Mouse (Mus musculus) liver, embryonic 11.5 days (tissue): ENCODE data around the gene Trim66. TPM values are rescaled to one million over a fixed set of nuclear protein-coding genes. Genes with fewer than 3 reads are reported as not detected.

Experiments
- ATAC-seq: fragments of 200-750 bp; cut with Nextera tagmentation; replicated peaks from 2 replicates; pipeline ENCODE4 v1.8.0; 2017; ENCODE audit warnings: moderate number of reproducible peaks, mild to moderate bottlenecking, moderate TSS enrichment, moderate library complexity; ENCODE audit not compliant: low FRiP score
- DNase-seq: peaks from one replicate; pipeline ENCODE4 v3.0.0-alpha.2; 2017; ENCODE audit warnings: low spot score
- H3K27ac ChIP-seq: fragments of 300-500 bp; sonication (generic); 2 replicates; pipeline ENCODE4 v1.5.1; 2014; ENCODE audit warnings: mild to moderate bottlenecking, low read depth, low read length, control low read depth
- H3K27me3 ChIP-seq: fragments of 300-500 bp; sonication (generic); replicated peaks from 2 replicates; pipeline ENCODE4 v1.6.1; 2014; ENCODE audit warnings: low read length, mixed read lengths; ENCODE audit not compliant: control insufficient read depth, insufficient read depth
- H3K36me3 ChIP-seq: fragments of 300-500 bp; sonication (generic); 2 replicates; pipeline ENCODE4 v1.6.1; 2014; ENCODE audit warnings: mild to moderate bottlenecking, low read length, moderate library complexity, mixed read lengths; ENCODE audit not compliant: control insufficient read depth, insufficient read depth
- H3K4me1 ChIP-seq: fragments of 300-500 bp; sonication (generic); replicated peaks from 2 replicates; pipeline ENCODE4 v1.6.1; 2014; ENCODE audit warnings: low read length, mixed read lengths; ENCODE audit not compliant: control insufficient read depth, insufficient read depth
- H3K4me2 ChIP-seq: fragments of 300-500 bp; sonication (generic); 2 replicates; pipeline ENCODE4 v1.6.1; 2014; ENCODE audit warnings: mild to moderate bottlenecking, control low read depth, moderate library complexity
- H3K4me3 ChIP-seq: fragments of 300-500 bp; sonication (generic); 2 replicates; pipeline ENCODE4 v1.5.1; 2014; ENCODE audit warnings: low read depth, low read length, control low read depth
- H3K9ac ChIP-seq: fragments of 300-500 bp; sonication (generic); 2 replicates; pipeline ENCODE4 v1.6.1; 2014; ENCODE audit warnings: low read depth, low read length, control low read depth
- H3K9me3 ChIP-seq: fragments of 300-500 bp; sonication (generic); 2 replicates; pipeline ENCODE4 v1.6.1; 2016; ENCODE audit warnings: low read length, inconsistent platforms, mixed read lengths; ENCODE audit not compliant: control insufficient read depth
- WGBS: fragments of 180-500 bp; shearing (Covaris S2); extraction: QIAGEN DNeasy Blood & Tissue Kit; methylation state at CpG from one replicate; pipeline ENCODE4 v1.1.7; 2014; 5-methylcytosine and 5-hydroxymethylcytosine counted together
- polyA plus RNA-seq: library from polyadenylated mRNA; unstranded; fragments of >200 nt; fragmentation: Nextera tagmentation; extraction: Ambion mirVana; gene quantifications from 2 replicates; pipeline ENCODE4 v1.2.1, GENCODE M21; 2014

Gene Trim66
- polyA plus RNA-seq: 0.01 and 0.11 TPM in 2 replicates

- H3K9me3 ChIP-seq: no peaks in the 10 kb centered on the region
- DNase-seq (no peak), ATAC-seq (no peak)
- H3K27me3 ChIP-seq: no peaks in the 10 kb centered on the region
- no peak within 1 kb of the TSS for H3K4me3 ChIP-seq
- H3K4me1 ChIP-seq: peaks cover 15% of the 10 kb centered on the region
- no peaks in the 10 kb centered on the region for H3K36me3 ChIP-seq
- no peak within 1 kb of the TSS for H3K4me2 ChIP-seq
- WGBS: 86% methylated on average over 4 of the region's 4 CpGs
- H3K9ac ChIP-seq: no peak within 1 kb of the TSS
- H3K27ac ChIP-seq: no peak within 1 kb of the TSS
These were observed at the start of gene Trim66 for GRCm38 (mm10) chr7:109508034-109508433. Trim66 (minus strand) TSS chr7:109508134.

DNA sequence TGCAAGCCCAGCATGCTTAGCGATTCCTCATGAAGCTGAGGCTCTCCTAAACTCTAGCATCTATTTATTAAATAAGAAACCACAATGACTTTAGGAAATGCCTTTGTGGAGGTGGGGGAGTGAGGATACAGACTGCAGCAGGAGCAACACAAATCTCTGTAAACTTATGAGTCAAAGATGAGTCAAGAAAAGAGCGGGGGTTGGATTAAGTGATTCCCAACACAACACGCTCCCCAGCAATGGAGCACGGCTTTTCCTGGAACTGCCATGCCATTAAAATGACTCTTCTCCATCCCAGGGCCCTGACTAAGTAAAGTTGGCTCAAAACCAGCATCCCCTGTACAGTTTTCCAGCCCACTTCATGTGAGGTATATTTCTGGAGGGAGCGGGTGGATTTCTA is 38.8 kb upstream of the Trim66 start:
- H3K9me3 ChIP-seq: no peaks in the 10 kb centered on the region
- no peaks in the 10 kb centered on the region for H3K4me1 ChIP-seq
- H3K36me3 ChIP-seq: no peaks in the 10 kb centered on the region
- no peak overlapping the region for H3K27ac ChIP-seq
- ATAC-seq: no peak
- H3K27me3 ChIP-seq: no peaks in the 10 kb centered on the region
- no peak overlapping the region for H3K9ac ChIP-seq
- no peak for DNase-seq
- H3K4me2 ChIP-seq: no peak overlapping the region
- no peak overlapping the region for H3K4me3 ChIP-seq
- 94% methylated on average over 5 of the region's 5 CpGs for WGBS

DNA sequence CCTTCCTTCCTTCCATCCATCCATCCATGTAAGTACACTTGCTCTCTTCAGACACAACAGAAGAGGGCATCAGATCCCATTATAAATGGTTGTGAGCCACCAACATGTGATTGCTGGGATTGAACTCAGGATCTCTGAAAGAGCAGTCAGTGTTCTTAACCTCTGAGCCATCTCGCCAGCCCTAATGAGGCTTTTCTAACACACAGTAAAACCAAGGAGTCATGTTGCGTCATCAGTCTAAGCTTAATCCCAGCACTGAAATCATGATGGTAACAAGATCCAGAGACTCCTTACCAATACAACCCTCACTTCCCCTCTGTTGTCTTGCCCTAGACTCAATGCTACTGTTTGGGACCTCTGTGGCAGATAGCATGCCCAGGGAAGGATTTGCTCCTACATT is 38.3 kb upstream of the Trim66 start:
- no peak overlapping the region for H3K4me2 ChIP-seq
- WGBS: 86% methylated on average over 2 of the region's 2 CpGs

DNA sequence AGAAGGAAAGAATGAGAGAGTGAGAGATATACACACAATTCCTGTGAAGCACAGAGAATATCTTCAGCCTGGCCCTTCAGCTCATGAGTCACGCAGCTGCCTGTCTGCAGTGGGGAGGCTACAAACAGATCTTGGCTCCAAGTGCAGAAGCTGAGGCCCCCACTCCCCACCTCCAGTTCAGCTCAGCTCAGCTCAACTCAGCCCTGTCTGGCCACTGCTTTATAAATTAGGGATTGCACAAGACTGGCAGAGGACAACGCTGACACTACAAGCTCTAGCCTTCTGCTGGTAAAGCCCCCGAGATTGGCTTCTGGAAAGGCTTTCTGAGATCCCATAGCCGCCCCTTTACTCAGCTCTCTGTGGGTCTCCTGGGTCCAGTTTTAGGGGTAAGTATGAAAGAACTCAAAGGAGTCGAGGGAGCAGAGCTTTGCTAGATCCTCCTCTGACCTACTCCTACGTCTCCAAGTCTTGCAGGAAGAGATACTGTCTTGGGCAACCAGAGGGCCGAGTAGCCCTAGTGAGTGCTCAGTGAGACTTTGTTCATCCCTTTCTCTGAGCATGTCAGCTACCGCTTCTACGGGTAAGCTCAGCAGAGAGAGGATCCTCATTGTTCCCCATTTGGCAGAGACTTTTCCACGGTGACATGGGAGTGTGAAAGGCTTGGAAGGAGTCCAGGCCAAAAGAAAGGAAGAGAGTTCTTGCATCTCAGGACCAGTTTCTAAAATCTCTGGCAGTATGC is 37.5 kb upstream of the Trim66 start:
- ATAC-seq: no peak
- Histone ChIP-seq H3K4me1 (no peaks in the 10 kb centered on the region), H3K27ac (no peak overlapping the region), H3K9me3 (no peaks in the 10 kb centered on the region), H3K4me2 (no peak overlapping the region), H3K27me3 (no peaks in the 10 kb centered on the region), H3K4me3 (no peak overlapping the region), H3K9ac (no peak overlapping the region), H3K36me3 (no peaks in the 10 kb centered on the region)
- no peak for DNase-seq
- WGBS: 72% methylated on average over 10 of the region's 10 CpGs

More for the DNA sequence above, 38.3 kb upstream of the Trim66 start:
- no peak overlapping the region for H3K9ac ChIP-seq
- DNase-seq (no peak), ATAC-seq (no peak)
- H3K36me3 ChIP-seq: no peaks in the 10 kb centered on the region
- H3K4me3 ChIP-seq: no peak overlapping the region
- no peak overlapping the region for H3K27ac ChIP-seq
- no peaks in the 10 kb centered on the region for H3K9me3 ChIP-seq
- H3K27me3 ChIP-seq: no peaks in the 10 kb centered on the region
- no peaks in the 10 kb centered on the region for H3K4me1 ChIP-seq

DNA sequence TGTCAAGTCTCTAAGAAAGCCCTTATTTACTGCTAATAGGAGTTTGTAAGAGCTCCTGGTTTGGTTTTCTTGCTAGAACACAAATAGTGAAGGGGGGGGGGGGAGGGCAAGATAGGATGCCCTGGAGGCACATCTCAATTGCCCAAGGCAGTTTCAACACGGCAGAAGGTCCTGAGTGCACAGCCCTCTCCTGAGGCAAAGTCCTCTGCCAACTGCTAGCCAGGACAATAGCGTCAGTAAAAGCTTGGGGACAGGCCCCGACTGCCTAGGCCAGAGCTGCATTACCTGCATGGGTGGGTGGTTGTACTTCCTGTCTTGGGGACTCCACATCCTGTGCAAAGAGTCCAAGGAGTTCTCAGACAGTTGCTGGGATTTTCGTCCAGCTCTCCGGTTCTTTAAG is 36.9 kb upstream of the Trim66 start:
- DNase-seq (no peak), ATAC-seq (no peak)
- H3K4me1 ChIP-seq: no peaks in the 10 kb centered on the region
- WGBS: 85% methylated on average over 5 of the region's 5 CpGs
- H3K4me3 ChIP-seq: no peak overlapping the region
- H3K4me2 ChIP-seq: no peak overlapping the region
- no peak overlapping the region for H3K9ac ChIP-seq
- no peaks in the 10 kb centered on the region for H3K9me3 ChIP-seq
- H3K27ac ChIP-seq: no peak overlapping the region
- H3K27me3 ChIP-seq: no peaks in the 10 kb centered on the region
- H3K36me3 ChIP-seq: 0 out of 2 replicates have a peak, but pooled peaks cover under 1% of the 10 kb centered on the region

- DNase-seq: no peak
- Histone ChIP-seq H3K27ac (no peak overlapping the region), H3K4me2 (no peak overlapping the region), H3K4me1 (no peaks in the 10 kb centered on the region), H3K36me3 (0 out of 2 replicates have a peak, but pooled peaks cover 2% of the 10 kb centered on the region), H3K9me3 (no peaks in the 10 kb centered on the region), H3K9ac (no peak overlapping the region), H3K4me3 (no peak overlapping the region), H3K27me3 (no peaks in the 10 kb centered on the region)
- no peak for ATAC-seq
- WGBS: 59% methylated on average over 3 of the region's 3 CpGs
These were observed 34.4 kb upstream of the Trim66 start for GRCm38 (mm10) chr7:109542364-109542628.

GRCm38 (mm10) chr7:109541609-109542363 is 33.9 kb upstream of the Trim66 start:
- 0 out of 2 replicates have a peak, but pooled peaks cover 4% of the 10 kb centered on the region for H3K36me3 ChIP-seq
- no peak overlapping the region for H3K9ac ChIP-seq
- WGBS: 70% methylated on average over 10 of the region's 10 CpGs
- no peak overlapping the region for H3K4me3 ChIP-seq
- H3K4me1 ChIP-seq: no peaks in the 10 kb centered on the region
- H3K4me2 ChIP-seq: no peak overlapping the region
- no peaks in the 10 kb centered on the region for H3K27me3 ChIP-seq
- no peaks in the 10 kb centered on the region for H3K9me3 ChIP-seq
- no peak overlapping the region for H3K27ac ChIP-seq
- ATAC-seq (no peak), DNase-seq (no peak)

DNA sequence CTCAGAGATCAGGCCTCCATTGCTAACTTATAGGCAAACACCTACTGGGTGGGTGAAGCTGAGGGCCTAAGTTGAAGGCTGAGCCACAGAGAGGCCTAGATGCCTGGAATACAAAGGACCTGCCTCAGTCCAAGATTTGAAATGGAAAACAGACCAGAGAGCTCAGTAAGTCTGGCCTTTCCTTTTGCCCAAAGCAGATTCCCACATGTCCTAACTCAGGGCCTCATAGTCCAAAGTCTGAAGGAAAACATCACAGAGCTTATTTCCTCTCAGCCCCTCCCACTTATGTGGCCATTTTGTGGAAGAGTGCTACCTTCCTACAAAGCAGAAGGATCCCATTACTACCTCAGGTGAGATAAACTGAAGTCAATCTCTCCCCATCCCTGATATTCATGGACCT is 33.0 kb upstream of the Trim66 start:
- Histone ChIP-seq H3K9ac (no peak overlapping the region), H3K4me1 (no peaks in the 10 kb centered on the region), H3K4me2 (no peak overlapping the region), H3K27ac (no peak overlapping the region; the same call in 1 of the 2 replicates), H3K4me3 (no peak overlapping the region), H3K27me3 (no peaks in the 10 kb centered on the region), H3K9me3 (no peaks in the 10 kb centered on the region), H3K36me3 (0 out of 2 replicates have a peak, but pooled peaks cover 4% of the 10 kb centered on the region)
- ATAC-seq: no peak
- DNase-seq: no peak
